Mouse (Mus musculus): Measurements from ENCODE around the gene Cabp2.
"Not testable (repeated sequence)": the region's sequence is repeated elsewhere in the genome, so short reads cannot be mapped to it uniquely, and the experiment has no call there.

The Cabp2 gene

GRCm38 (mm10) chr19:4056727-4057126 is 24.7 kb upstream of the Cabp2 start:
- no peak for DNase-seq

DNA sequence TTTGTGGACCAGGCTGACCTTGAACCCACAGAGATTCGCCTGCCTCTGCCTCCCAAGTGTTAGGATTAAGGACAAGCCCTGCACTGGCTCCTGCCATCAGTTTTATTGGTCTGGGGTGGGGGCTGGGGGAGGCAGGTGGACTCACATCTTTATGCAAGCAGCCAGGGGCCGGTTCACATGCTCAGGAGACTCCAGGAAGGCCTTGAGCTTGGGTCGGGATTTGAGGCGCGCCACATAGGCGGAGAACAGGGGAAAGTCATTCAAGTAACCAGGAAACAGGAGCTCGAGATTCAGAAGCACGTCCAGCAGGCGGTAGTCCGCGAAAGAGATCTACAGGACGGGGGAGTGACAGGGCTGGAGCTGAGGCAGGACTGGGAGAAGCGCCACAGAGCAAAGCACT is 24.0 kb upstream of the Cabp2 start:
- no peak for DNase-seq

DNA sequence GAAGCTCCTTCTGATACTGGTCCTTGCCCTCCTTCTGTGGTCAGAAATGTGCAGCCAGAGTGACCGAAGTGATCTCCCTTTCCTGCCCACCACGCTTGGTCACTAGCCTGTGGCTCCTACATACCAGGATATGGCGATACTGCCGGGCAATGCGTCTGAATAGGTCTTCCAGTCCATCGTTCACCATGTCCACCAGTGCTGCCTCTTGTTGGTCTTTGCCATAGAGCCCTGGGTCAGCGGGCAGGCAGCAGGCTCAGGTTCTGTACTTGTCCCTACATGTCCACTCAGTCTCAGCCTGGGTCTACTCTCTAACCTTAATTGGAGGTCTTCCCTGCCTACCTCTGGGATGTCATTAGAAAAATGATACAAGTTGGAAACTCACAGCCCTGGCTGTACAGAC is 23.4 kb upstream of the Cabp2 start:
- no peak for DNase-seq

- DNase-seq = no peak
These were observed 22.8 kb upstream of the Cabp2 start for GRCm38 (mm10) chr19:4058581-4058980.

DNA sequence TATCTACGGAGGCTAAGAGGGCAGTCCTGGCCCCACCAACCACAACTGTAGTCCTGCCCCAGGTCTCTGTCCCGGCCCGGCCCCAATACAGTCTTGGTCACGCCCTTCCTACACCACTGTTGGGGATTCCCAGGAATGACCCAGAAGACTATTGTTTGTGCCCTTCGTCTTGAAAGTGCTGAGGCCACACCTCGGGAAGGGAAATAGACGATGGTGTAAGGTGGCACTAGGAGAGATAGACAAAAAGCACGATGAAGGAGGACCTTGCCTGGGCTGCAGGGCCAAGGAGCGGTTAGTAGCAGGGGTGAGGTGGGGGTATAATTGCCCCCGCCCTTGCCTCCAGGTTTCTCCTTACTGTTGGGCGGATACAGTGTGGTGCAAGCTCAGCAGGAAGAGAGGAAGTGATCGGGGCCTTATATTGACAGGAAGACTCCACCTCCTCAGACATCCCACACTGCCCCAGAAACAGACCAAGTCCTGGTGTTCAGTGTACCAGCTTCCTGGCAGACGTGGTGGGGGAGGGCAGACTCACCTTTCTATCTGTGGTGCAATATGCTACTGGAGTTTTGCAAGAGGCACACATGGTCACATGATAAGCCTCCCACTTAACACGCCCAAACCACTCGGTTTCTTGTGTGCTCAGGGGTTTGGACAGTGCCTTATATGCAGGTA is 22.2 kb upstream of the Cabp2 start, which contains the start of gene Gstp3:
Gene Gstp3 (minus strand): TSS at position 501 of the 672 bp plus-strand sequence.
- no peak for DNase-seq

GRCm38 (mm10) chr19:4060044-4060898 is 21.1 kb upstream of the Cabp2 start:
- not testable (repeated sequence) for DNase-seq

GRCm38 (mm10) chr19:4060899-4061465 is 20.4 kb upstream of the Cabp2 start:
- DNase-seq = no peak

DNA sequence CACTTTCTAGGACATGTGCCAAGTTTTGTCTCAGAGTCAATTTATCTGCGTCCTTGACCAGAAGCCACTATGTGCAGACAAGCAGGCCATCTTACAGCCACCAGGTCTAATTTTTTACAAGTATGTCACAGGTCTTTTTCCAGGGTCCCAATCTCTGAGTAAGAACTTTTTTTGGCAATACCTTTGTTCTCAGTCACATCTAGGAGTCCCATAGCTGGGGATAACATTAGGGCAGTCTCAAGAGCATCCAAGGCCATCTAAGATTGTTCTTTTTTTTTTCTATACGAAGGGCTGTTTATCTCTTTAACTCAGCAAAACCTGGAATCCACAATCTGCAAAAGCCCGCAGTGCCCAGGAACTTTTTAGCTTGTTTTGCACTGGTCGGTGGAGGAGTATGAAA is 18.0 kb upstream of the Cabp2 start:
- not testable (repeated sequence) for DNase-seq

DNA sequence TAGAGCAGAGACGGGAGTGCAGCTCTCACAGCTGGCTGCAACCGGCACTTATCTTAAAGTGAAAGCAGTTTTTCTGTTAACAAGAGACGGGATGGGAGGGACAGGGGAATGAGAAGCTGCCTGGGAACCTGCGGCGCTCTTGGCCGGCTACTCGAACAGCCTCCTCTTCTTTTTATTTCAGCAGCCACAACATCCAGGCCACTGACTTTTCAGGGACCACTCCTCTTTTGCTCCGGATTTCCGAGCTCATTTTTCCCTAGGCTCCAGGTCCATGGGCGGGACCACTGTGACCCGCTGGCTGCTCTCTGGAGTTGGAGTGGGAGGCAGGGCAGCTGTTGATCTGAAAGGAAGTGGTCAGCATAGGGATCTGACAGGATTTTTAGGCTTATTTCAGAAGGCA is 16.9 kb upstream of the Cabp2 start:
- not testable (repeated sequence) for DNase-seq

GRCm38 (mm10) chr19:4066280-4066679 is 15.1 kb upstream of the Cabp2 start:
- no peak for DNase-seq

DNA sequence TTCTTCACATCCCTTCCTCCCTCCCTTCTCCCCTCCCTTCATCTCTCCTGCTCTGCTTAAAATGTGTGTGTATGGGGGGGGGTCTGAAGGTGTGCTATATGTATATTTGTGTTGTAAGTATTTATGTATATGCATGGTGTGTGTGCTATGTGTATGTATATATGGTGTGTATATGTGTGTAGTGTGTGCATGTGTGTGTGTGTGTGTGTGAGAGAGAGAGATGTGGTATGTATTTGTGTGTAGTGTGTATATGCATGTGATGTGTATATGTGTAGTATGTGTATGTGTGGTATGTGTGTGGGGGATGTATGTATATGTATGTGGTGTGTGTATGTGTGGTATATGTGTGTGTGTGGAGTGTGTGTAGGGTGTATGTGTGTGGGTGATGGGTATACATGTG is 14.5 kb upstream of the Cabp2 start:
- DNase-seq = no peak

DNA sequence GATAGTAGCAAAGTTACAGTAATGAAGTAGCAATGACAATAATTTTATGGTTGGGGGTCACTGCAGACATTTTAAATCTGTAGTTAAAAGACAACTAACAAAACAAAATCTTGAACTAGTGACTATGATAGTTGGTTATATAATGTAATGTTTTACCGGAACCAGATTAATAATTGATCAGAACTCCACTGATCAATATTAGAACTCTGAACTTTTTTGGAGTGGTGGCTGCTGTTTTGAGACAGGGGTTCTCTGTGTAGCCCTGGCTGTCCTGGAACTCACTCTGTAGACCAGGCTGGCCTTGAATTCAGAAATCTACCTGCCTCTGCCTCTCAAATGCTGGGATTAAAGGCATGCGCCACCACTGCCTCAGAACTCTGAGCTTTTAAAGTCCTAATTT is 13.1 kb upstream of the Cabp2 start:
- not testable (repeated sequence) for DNase-seq

GRCm38 (mm10) chr19:4068717-4069410 is 12.5 kb upstream of the Cabp2 start:
- DNase-seq = no peak

- no peak for DNase-seq
These were observed 11.1 kb upstream of the Cabp2 start for GRCm38 (mm10) chr19:4070311-4070710.

- DNase-seq = no peak
These were observed 10.6 kb upstream of the Cabp2 start for GRCm38 (mm10) chr19:4070756-4071155.

DNA sequence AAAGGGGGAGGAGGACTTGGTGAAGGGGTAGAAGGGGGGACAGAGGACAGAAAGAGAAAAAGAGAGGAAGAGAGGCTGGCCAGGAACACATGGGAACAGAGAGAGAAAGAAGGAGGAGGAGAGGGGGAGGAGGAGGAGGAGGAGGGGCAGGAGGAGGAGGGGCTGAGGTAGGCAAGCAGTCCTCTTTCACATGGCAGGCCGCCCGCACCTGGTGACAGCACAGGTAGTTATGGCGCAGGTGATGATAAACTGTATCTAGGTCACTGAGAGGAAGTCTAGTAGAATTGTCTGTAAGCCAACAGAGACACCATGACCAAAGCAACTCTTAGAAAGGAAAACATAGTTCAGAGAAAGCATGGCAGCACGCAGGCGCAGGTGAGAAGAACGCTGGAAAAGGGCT is 10.0 kb upstream of the Cabp2 start:
- DNase-seq = no peak

- no peak for DNase-seq
These were observed 8.5 kb upstream of the Cabp2 start for GRCm38 (mm10) chr19:4072706-4073424.

- DNase-seq = no peak
These were observed 5.8 kb upstream of the Cabp2 start for GRCm38 (mm10) chr19:4075531-4075930.

GRCm38 (mm10) chr19:4079594-4079993 is 1.8 kb upstream of the Cabp2 start:
- no peak for DNase-seq

GRCm38 (mm10) chr19:4080511-4081009 is 818 bp upstream of the Cabp2 start:
- DNase-seq = no peak

- no peak for DNase-seq
These were observed 1.0 kb downstream of the Cabp2 start for GRCm38 (mm10) chr19:4082219-4082965.

GRCm38 (mm10) chr19:4083316-4083715 is 1.9 kb downstream of the Cabp2 start:
- no peak for DNase-seq

Measured in right cerebral cortex, postnatal 25 days (tissue).